ENCODE assay signal across 16 mouse cellular contexts in the genomic region with DNA sequence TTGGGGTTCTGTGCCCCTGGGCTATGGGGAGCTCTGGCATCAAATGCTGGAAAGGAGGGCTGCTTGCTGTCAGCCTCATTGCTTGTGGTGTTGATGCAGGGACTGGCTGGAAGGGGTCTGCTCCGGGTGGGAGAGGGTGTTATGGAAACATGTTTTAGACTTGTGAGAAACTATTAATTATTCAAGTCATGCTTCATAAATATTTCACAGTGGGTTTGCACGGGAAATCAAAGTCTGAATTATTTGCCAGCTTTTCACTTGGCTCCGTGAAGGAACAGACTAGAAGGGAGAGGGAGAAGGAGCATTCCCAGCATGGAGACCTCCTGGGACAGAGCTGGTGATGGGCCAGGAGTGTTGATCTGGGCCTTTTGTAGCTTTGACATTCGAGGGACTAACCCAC.
DNase-seq lines count a peak whose midpoint lies in the region; ATAC-seq and TF ChIP-seq lines count a peak whose summit lies in the region.
"Had no signal": no experiment of that assay in that cellular context is flagged by ENCODE, and none has a peak within 500 bp of the region (broad histone marks: within the 10 kb centered on the region; RNA-seq: fewer than 3 reads in every experiment).

No protein-coding gene starts in this region.

- H3K4me1 ChIP-seq in forebrain, embryonic 14.5 days (ENCODE audit: control insufficient read depth, insufficient read depth, low read length), result no peaks in the 10 kb centered on the region
- H3K4me1 ChIP-seq in forebrain, embryonic 12.5 days, result no peaks in the 10 kb centered on the region
- H3K4me1 ChIP-seq in kidney, embryonic 16.5 days (ENCODE audit: insufficient read depth, low read length), result no peaks in the 10 kb centered on the region
- 0 out of 2 replicates have a peak, but pooled peaks cover 2% of the 10 kb centered on the region for H3K4me1 ChIP-seq in midbrain, postnatal 0 days (ENCODE audit: insufficient read depth, low read length)
- H3K4me1 ChIP-seq: liver, embryonic 12.5 days; midbrain, embryonic 12.5 days had no signal

- no peak overlapping the region for H3K4me2 ChIP-seq in forebrain, embryonic 14.5 days (ENCODE audit: low read length)
- no peak overlapping the region for H3K4me2 ChIP-seq in forebrain, embryonic 12.5 days
- H3K4me2 ChIP-seq in kidney, embryonic 16.5 days (replicated peaks; ENCODE audit: low read depth, low read length), result no peak overlapping the region
- no peak overlapping the region for H3K4me2 ChIP-seq in midbrain, postnatal 0 days (ENCODE audit: low read depth, low read length, poor library complexity, severe bottlenecking)
- H3K4me2 ChIP-seq: liver, embryonic 12.5 days; midbrain, embryonic 12.5 days; neural tube, embryonic 15.5 days had no signal

- peak; percentile 45 for DNase-seq in forebrain, embryonic 14.5 days (ENCODE audit: low spot score)
- no peak for DNase-seq in kidney, adult 8-10 months
- DNase-seq in heart, postnatal 14 days, result peak; percentile 26 to 55
- DNase-seq in midbrain, postnatal 0 days (ENCODE audit: low spot score), result peak; percentile 37
- no peak for DNase-seq in gastrocnemius, postnatal 10 days
- no peak for DNase-seq in frontal cortex, postnatal 36 days (ENCODE audit: low spot score in 2 of 2)
- DNase-seq: adrenal gland, postnatal 25 days; cerebellum, adult 11-12 months; gastrocnemius, postnatal 25 days; thymus, adult 2 months had no signal

- no peaks in the 10 kb centered on the region for H3K9me3 ChIP-seq in forebrain, embryonic 14.5 days (replicated peaks; ENCODE audit: control insufficient read depth, low read length)
- H3K9me3 ChIP-seq in forebrain, embryonic 12.5 days, result no peaks in the 10 kb centered on the region
- H3K9me3 ChIP-seq in kidney, embryonic 16.5 days (ENCODE audit: low read length), result no peaks in the 10 kb centered on the region
- no peaks in the 10 kb centered on the region for H3K9me3 ChIP-seq in midbrain, postnatal 0 days (ENCODE audit: low read length)
- H3K9me3 ChIP-seq: liver, embryonic 12.5 days; midbrain, embryonic 12.5 days; neural tube, embryonic 15.5 days had no signal

- no peak overlapping the region for H3K4me3 ChIP-seq in forebrain, embryonic 14.5 days (ENCODE audit: low read depth, low read length)
- H3K4me3 ChIP-seq in forebrain, embryonic 12.5 days (replicated peaks), result no peak overlapping the region
- no peak overlapping the region for H3K4me3 ChIP-seq in kidney, embryonic 16.5 days (ENCODE audit: low read length)
- H3K4me3 ChIP-seq in midbrain, postnatal 0 days (ENCODE audit: low read depth, low read length), result no peak overlapping the region
- H3K4me3 ChIP-seq: liver, embryonic 12.5 days; midbrain, embryonic 12.5 days; neural tube, embryonic 15.5 days had no signal

- intact Hi-C loops in heart, postnatal 14 days (cut with DNase I), result no loop called here

- 0 out of 2 replicates have a peak, but pooled peaks have one; percentile 29 for ATAC-seq in forebrain, embryonic 14.5 days
- no peak for ATAC-seq in forebrain, embryonic 12.5 days (ENCODE audit: low FRiP score)
- no peak for ATAC-seq in kidney, embryonic 16.5 days (ENCODE audit: low FRiP score, low TSS enrichment)
- peak; percentile 47 for ATAC-seq in midbrain, postnatal 0 days (ENCODE audit: low FRiP score)
- ATAC-seq: liver, embryonic 12.5 days; lung, postnatal 0 days had no signal

- H3K36me3 ChIP-seq in forebrain, embryonic 14.5 days (ENCODE audit: control insufficient read depth, insufficient read depth, low read length), result peaks cover 23% of the 10 kb centered on the region; the same call in 1 of the 2 replicates
- H3K36me3 ChIP-seq in forebrain, embryonic 12.5 days (replicated peaks), result no peaks in the 10 kb centered on the region
- H3K36me3 ChIP-seq in kidney, embryonic 16.5 days (ENCODE audit: insufficient read depth, low read length), result no peaks in the 10 kb centered on the region
- peaks cover 9% of the 10 kb centered on the region; the same call in 1 of the 2 replicates for H3K36me3 ChIP-seq in midbrain, postnatal 0 days (ENCODE audit: insufficient read depth, low read length)
- H3K36me3 ChIP-seq: liver, embryonic 12.5 days; midbrain, embryonic 12.5 days had no signal

- H3K27me3 ChIP-seq in forebrain, embryonic 14.5 days (replicated peaks; ENCODE audit: control insufficient read depth, insufficient read depth, low read length), result no peaks in the 10 kb centered on the region
- H3K27me3 ChIP-seq in forebrain, embryonic 12.5 days, result no peaks in the 10 kb centered on the region
- no peaks in the 10 kb centered on the region for H3K27me3 ChIP-seq in kidney, embryonic 16.5 days (ENCODE audit: insufficient read depth, low read length)
- H3K27me3 ChIP-seq in midbrain, postnatal 0 days (ENCODE audit: insufficient read depth, low read length), result no peaks in the 10 kb centered on the region
- H3K27me3 ChIP-seq: liver, embryonic 12.5 days; midbrain, embryonic 12.5 days; neural tube, embryonic 15.5 days had no signal

- 38% methylated on average over 4 of the region's 4 CpGs for WGBS in forebrain, embryonic 14.5 days
- 58% methylated on average over 4 of the region's 4 CpGs for WGBS in forebrain, embryonic 12.5 days
- WGBS in kidney, embryonic 16.5 days, result 21% methylated on average over 4 of the region's 4 CpGs
- 15% methylated on average over 4 of the region's 4 CpGs for WGBS in midbrain, postnatal 0 days

- no peak for TF ChIP-seq CTCF in midbrain, postnatal 0 days (IDR thresholded peaks at IDR 0.05)

- no peak overlapping the region for H3K9ac ChIP-seq in forebrain, embryonic 14.5 days (ENCODE audit: low read length)
- H3K9ac ChIP-seq in forebrain, embryonic 12.5 days, result no peak overlapping the region
- H3K9ac ChIP-seq in kidney, embryonic 16.5 days (replicated peaks; ENCODE audit: low read length), result no peak overlapping the region
- H3K9ac ChIP-seq in midbrain, postnatal 0 days (replicated peaks; ENCODE audit: low read length, poor library complexity, severe bottlenecking), result no peak overlapping the region
- H3K9ac ChIP-seq: liver, embryonic 12.5 days; midbrain, embryonic 12.5 days; neural tube, embryonic 15.5 days had no signal

- H3K27ac ChIP-seq in forebrain, embryonic 14.5 days (ENCODE audit: low read depth, low read length), result no peak overlapping the region
- no peak overlapping the region for H3K27ac ChIP-seq in forebrain, embryonic 12.5 days
- peak overlapping the region; percentile 48; the same call in 1 of the 2 replicates for H3K27ac ChIP-seq in kidney, embryonic 16.5 days (ENCODE audit: low read length)
- peak overlapping the region; percentile 13; the same call in 1 of the 2 replicates for H3K27ac ChIP-seq in midbrain, postnatal 0 days (ENCODE audit: low read depth, low read length)
- H3K27ac ChIP-seq: liver, embryonic 12.5 days; midbrain, embryonic 12.5 days; neural tube, embryonic 15.5 days had no signal

Comparison
In these comparisons a context has a peak if more than half of its experiments do, and no peak if none do; other contexts are left out.
1. ATAC-seq: peak in forebrain, embryonic 14.5 days (single experiment) and midbrain, postnatal 0 days (single experiment); none in forebrain, embryonic 12.5 days (single experiment) and kidney, embryonic 16.5 days (single experiment).
2. DNase-seq: peak in forebrain, embryonic 14.5 days (single experiment), heart, postnatal 14 days (2 of 2) and midbrain, postnatal 0 days (single experiment); none in kidney, adult 8-10 months (0 of 2), gastrocnemius, postnatal 10 days (single experiment) and frontal cortex, postnatal 36 days (0 of 2).
3. H3K27ac ChIP-seq: peak in kidney, embryonic 16.5 days (single experiment) and midbrain, postnatal 0 days (single experiment); none in forebrain, embryonic 14.5 days (single experiment) and forebrain, embryonic 12.5 days (single experiment).